Mouse (Mus musculus) cerebellum, adult 2 months (tissue): ENCODE data around the gene Zfp706. TPM values are rescaled to one million over a fixed set of nuclear protein-coding genes. Genes with fewer than 3 reads are reported as not detected.

Experiments used
- DNase-seq, 2 experiments: peaks; one replicate each; pipeline ENCODE4 v3.0.0; 2021
- H3K27ac ChIP-seq: fragments of 200-500 bp; 2 replicates; pipeline ENCODE4 v1.5.1; 2012; ENCODE audit warnings: low read length, control low read depth, inconsistent platforms; ENCODE audit not compliant: insufficient read depth
- H3K27me3 ChIP-seq: fragments of 200-500 bp; 2 replicates; pipeline ENCODE4 v1.6.1; 2012; ENCODE audit warnings: inconsistent platforms, mild to moderate bottlenecking, low read length, moderate library complexity; ENCODE audit not compliant: control insufficient read depth, insufficient read depth
- H3K4me1 ChIP-seq: fragments of 200-500 bp; 2 replicates; pipeline ENCODE4 v1.6.1; 2011; ENCODE audit warnings: low read length; ENCODE audit not compliant: control insufficient read depth, insufficient read depth
- H3K4me3 ChIP-seq: fragments of 200-500 bp; replicated peaks from 2 replicates; pipeline ENCODE3; 2011; ENCODE audit warnings: mild to moderate bottlenecking, low read depth, low read length, control low read depth; ENCODE audit not compliant: insufficient read depth
- CTCF ChIP-seq: fragments of 200-500 bp; IDR thresholded peaks from 2 replicates; pipeline ENCODE4 v1.5.1; 2011; ENCODE audit warnings: low read depth, mild to moderate bottlenecking, control low read depth, low read length, moderate library complexity, borderline replicate concordance; ENCODE audit not compliant: insufficient read depth
- POLR2A ChIP-seq: fragments of 200-500 bp; IDR thresholded peaks from 2 replicates; pipeline ENCODE4 v1.6.1; 2011; ENCODE audit warnings: low read length, control low read depth, borderline replicate concordance; ENCODE audit not compliant: insufficient read depth
- WGBS: fragments of 180-500 bp; shearing (Covaris S2); methylation state at CpG from one replicate; pipeline ENCODE4 v1.1.7; 2018; 5-methylcytosine and 5-hydroxymethylcytosine counted together
- polyA plus RNA-seq: library from polyadenylated mRNA; depleted of rRNA; stranded (reverse); fragments of >200 nt; gene quantifications from 2 replicates; pipeline ENCODE4 v1.2.3, GENCODE M21; 2012

Zfp706 gene
- polyA plus RNA-seq, 1 experiment = 125 TPM

DNA sequence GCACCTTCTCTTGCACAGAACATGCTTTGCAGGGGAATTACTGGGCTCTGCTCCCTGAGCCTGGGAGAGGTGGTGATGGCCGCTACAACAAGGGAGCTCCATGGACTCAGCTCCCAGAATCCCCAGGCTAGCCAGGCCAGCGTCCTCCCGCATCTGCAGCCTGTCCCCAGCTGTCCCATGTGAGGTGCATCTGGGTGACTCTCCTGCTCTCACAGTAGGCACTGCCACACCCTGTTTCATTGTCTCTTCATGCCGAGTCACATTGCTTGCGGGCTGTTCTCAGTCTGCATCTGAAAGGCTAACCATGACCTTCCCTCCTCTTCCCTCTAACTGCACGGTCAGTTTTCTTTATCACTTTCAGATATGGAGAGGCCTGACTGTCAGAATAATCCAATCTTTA is 34.3 kb downstream of the Zfp706 start:
- 85% methylated on average over 6 of the region's 6 CpGs for WGBS
- DNase-seq = no peak
- no peak for TF ChIP-seq CTCF
- no peak for TF ChIP-seq POLR2A
- H3K27me3 ChIP-seq = no peaks in the 10 kb centered on the region
- no peak overlapping the region for H3K27ac ChIP-seq
- H3K4me3 ChIP-seq = no peak overlapping the region
- H3K4me1 ChIP-seq = peaks cover 9% of the 10 kb centered on the region

DNA sequence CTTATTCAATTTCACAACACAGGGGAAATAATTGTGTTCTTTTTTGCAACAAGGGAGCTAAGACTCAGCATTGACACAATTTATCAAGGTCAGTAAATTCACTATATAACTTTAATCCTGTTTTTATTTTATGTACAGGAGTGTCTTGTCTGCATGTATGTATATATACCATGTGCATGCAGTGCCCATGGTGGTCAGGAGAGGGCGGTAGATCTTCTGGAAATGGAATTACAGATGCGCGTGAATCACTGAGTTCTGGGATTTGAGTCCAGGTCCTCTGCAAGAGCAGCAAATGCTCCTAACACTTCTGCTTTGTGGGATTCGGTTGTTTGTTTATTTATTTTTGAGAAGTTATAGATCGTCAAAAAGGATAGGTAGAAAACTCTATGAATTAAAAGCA is 37.8 kb downstream of the Zfp706 start:
- H3K27ac ChIP-seq = no peak overlapping the region
- 92% methylated on average over 5 of the region's 5 CpGs for WGBS
- no peak for DNase-seq

DNA sequence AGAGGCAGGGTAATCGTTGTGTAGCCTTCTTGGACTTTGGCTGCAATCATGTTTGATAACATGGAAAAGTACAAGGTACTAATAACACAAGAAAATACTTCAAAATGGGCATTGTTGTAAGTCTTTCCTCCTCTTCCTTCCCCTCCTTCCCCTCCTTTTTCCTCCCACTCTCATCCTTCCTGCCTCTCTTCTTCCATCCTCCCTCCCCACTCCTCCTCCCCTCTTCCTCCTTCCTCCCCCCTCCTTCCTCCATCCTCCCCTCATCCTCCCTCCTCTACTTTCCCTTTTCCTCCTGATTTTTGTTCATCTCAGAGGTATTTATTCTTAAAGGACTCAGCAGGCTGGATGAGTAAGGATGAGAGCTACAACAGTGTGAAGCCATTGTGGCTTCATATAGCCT is 39.3 kb downstream of the Zfp706 start:
- no peak for DNase-seq
- H3K4me3 ChIP-seq = peak overlapping the region; percentile 48
- 0% methylated on average over 1 of the region's 1 CpGs for WGBS
- no peaks in the 10 kb centered on the region for H3K27me3 ChIP-seq
- H3K27ac ChIP-seq = peak overlapping the region; percentile 97
- TF ChIP-seq POLR2A (no peak), CTCF (no peak)
- peaks cover 28% of the 10 kb centered on the region for H3K4me1 ChIP-seq

More for the DNA sequence above, 37.8 kb downstream of the Zfp706 start:
- TF ChIP-seq CTCF (0 out of 2 replicates have a peak, but pooled peaks have one; percentile 6), POLR2A (no peak)
- Histone ChIP-seq H3K4me3 (no peak overlapping the region), H3K27me3 (no peaks in the 10 kb centered on the region), H3K4me1 (peaks cover 28% of the 10 kb centered on the region)

DNA sequence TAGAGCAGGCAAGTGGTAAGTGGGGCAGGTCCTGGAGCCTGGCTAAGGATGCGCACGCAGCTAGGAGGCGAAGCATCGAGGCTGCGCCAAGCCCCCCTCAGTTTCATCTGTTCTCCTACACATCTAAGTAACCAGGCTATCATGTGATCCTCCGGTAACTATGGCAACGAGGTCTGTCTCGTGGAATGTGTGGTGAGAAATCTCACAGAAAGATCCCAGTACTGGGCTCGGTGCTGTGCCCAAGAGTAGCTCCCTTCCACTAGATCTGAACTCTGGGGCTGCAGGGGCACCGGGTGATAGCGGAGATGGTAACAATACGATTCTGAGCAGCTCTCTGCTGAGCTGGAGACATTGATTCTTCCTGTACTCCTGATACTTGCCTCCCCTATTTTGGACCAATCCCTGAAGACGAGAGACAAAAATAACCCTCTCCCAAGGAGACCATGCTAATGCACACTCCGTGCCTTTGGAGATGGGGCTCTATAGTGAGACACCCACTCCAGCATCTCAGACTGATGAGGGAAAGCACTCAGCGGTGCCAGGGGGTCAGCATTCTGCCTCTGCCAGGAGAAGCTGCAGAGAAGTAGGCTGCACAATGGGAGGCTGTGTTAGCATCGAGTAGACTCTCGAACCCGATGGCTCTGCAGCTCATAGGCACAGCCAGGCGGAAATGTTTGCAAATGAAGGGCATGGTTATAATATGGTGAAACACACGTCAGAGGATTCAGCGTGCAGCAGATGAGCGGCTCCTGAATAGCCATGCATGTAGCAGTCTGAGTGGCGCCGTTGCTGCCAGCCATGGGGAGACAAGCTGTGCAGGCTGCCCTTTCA is 40.0 kb downstream of the Zfp706 start:
- Histone ChIP-seq H3K27me3 (no peaks in the 10 kb centered on the region), H3K4me1 (peaks cover 28% of the 10 kb centered on the region), H3K27ac (peak overlapping the region; percentile 97), H3K4me3 (peak overlapping the region; percentile 48)
- WGBS = 3% methylated on average over 24 of the region's 24 CpGs
- no peak for TF ChIP-seq CTCF
- peak; percentile 61; the same call in 1 of the 2 replicates for TF ChIP-seq POLR2A
- DNase-seq = peak; percentile 83 to 89

DNA sequence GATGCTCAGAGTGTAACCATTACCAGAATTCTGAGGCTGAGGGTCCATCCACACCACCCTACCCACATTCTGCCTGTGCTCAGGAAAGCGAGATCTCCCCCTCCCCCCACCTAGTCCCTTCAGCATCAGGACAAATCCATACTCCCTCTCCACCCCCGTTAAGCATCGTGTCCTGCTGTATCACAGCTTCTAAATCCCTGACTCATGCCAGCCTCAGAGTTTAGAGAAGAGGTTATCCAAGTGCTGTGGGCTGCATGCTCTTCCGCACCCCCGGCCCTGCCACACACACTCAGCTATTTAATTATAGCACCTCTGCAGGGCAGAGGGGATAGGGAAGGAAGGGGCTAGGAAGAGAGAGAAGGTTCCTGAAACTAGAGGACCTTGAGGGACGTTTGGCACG is 40.6 kb downstream of the Zfp706 start:
- Histone ChIP-seq H3K27me3 (no peaks in the 10 kb centered on the region), H3K4me3 (peak overlapping the region; percentile 27), H3K27ac (peak overlapping the region; percentile 97), H3K4me1 (peaks cover 28% of the 10 kb centered on the region)
- TF ChIP-seq POLR2A (no peak), CTCF (no peak)
- peak in 1 of 2 experiments; percentile 37 for DNase-seq
- 16% methylated on average over 7 of the region's 7 CpGs for WGBS

DNA sequence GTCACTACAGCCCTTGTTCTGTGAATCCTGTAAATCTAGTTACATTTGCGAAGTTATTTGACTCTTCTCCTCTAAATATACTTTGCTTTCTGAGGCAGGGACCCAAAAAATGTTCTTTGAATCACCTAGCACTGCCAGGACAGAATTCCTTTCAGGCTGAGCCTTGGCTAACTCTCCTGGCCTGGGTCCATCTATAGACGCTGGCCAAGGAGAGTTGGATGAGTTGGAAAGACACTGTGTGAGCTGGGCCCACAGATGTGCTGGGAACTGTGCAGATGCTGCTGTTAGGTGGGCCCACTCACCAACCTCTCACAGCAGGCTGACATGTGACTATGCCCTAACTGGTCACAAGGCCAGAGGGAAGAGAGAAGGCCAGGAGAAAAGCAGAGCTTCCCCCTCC is 41.1 kb downstream of the Zfp706 start:
- H3K4me3 ChIP-seq = no peak overlapping the region
- TF ChIP-seq CTCF (no peak), POLR2A (no peak)
- H3K27me3 ChIP-seq = no peaks in the 10 kb centered on the region
- peak overlapping the region; percentile 97 for H3K27ac ChIP-seq
- H3K4me1 ChIP-seq = peaks cover 28% of the 10 kb centered on the region
- DNase-seq = peak; percentile 48 to 62
- WGBS = 32% methylated on average over 2 of the region's 2 CpGs

DNA sequence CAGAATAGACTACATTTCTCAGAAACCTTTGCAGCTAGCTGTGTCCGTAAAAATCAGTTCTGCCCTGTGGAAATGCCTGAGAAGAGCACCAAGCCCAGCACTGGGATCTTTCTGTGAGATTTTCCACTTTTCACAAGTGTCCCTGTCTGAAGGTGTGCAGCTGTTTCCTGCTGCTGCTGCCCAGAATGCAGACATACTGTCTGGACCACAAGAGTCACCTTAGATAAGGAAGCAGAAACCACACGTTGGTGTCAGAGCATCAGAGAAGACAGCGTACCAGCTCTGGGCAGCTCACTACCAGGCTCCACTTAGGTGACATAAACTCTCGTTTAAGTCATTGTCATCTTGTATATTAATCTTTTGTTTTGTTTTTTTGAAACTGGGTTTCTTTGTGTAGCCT is 41.8 kb downstream of the Zfp706 start:
- peaks cover 32% of the 10 kb centered on the region for H3K4me1 ChIP-seq
- no peaks in the 10 kb centered on the region for H3K27me3 ChIP-seq
- DNase-seq = no peak
- no peak overlapping the region for H3K4me3 ChIP-seq
- 90% methylated on average over 4 of the region's 4 CpGs for WGBS
- no peak overlapping the region for H3K27ac ChIP-seq
- TF ChIP-seq CTCF = no peak
- no peak for TF ChIP-seq POLR2A

DNA sequence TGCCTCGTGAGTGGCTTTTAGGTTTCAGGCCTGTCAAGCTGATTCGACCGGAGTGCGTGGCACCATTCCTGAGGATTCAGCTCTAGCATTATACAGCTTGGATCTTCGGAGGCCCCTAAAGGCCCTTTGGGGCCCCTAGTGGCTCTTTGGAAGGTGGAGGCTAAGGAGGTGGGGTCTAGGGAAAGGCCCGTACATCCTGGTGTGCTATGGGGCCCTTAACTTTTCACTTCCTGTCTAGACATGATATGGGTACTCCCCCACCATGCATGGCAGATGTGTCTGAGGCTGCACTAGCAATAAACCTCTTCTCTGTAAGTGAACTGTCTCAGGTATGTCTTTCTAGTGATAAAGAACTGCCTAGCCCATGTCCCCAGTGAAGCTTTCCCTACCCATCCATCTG is 44.6 kb downstream of the Zfp706 start:
- no peaks in the 10 kb centered on the region for H3K27me3 ChIP-seq
- no peak overlapping the region for H3K27ac ChIP-seq
- WGBS = 93% methylated on average over 6 of the region's 6 CpGs
- TF ChIP-seq POLR2A = no peak
- TF ChIP-seq CTCF = no peak
- H3K4me3 ChIP-seq = no peak overlapping the region
- H3K4me1 ChIP-seq = peaks cover 21% of the 10 kb centered on the region
- no peak for DNase-seq
